Mouse (Mus musculus) spleen, adult 2 months (tissue): Measurements from ENCODE around the gene Tbc1d17.

Source experiments
- CTCF ChIP-seq: fragments of 200-500 bp; IDR thresholded peaks from 2 replicates; pipeline ENCODE4 v1.5.1; 2011; ENCODE audit warnings: mild to moderate bottlenecking, inconsistent platforms; ENCODE audit not compliant: insufficient read depth, insufficient read length, insufficient replicate concordance; ENCODE audit errors: extremely low read depth
- POLR2A ChIP-seq: fragments of 200-500 bp; IDR thresholded peaks from 2 replicates; pipeline ENCODE4 v1.6.1; 2011; ENCODE audit warnings: low read depth, low read length, inconsistent platforms

- TF ChIP-seq CTCF (no peak), POLR2A (no peak)
Observed at GRCm38 (mm10) chr7:44863982-44864494, 15.2 kb upstream of the Tbc1d17 start.
